Mouse (Mus musculus) heart, adult 8-10 months (tissue): ENCODE results near the gene Ppp1r1a. TPM values are rescaled to one million over a fixed set of nuclear protein-coding genes. Genes with fewer than 3 reads are reported as not detected.

ENCODE experiments used
- DNase-seq: peaks from one replicate; pipeline ENCODE4 v3.0.0; 2022; ENCODE audit warnings: low spot score
- total RNA-seq, 4 experiments: library from RNA; stranded (reverse); gene quantifications; 2 replicates each; pipeline ENCODE4 v1.2.4; 2022

The Ppp1r1a gene
- 10 to 100 TPM in 2 of 4 experiments, 1 to 10 TPM in 2; 8.7 to 15.2 (median 12.4) TPM for total RNA-seq

DNA sequence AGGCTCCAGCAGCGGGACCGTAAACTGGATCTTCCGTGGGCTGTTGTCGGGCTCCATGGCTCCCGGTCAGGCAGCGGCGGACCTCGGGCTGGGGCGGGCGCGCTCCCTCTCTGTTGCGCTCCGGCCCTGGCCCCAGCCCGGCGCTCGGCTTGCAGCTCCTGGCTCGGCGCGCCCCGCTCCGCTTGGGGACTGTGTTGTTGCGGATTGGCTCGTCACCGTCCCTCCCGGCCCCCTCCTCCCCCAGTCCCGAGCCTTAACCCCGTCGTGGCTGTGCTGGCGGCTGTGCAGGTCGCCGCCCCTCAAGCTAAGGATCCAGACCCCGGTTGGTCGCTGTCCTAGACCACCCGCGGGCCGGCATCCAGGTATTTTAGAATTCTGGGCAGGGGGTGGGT is at the start of gene Ppp1r1a:
TSS of gene Ppp1r1a (minus strand) at position 182 of the 392 bp plus-strand sequence.
- DNase-seq, result no peak

DNA sequence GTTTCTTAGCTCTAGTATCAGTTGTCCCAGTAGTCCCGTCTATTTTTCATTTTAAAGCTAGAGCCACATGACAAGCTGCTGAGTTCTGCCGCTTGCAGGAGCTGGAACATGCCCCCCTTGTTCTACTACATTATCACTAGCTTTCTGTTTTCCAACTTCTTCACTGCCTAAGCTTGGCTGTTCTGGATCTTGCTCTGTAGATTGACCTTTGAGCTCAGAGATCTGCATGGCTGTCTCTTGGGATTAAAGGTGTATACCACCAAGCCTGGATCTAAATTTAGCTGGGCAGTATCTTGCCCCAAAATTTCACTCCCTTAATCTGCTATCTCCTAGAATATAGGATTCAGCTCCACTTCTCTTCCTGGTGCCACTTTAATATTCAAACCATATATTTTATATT is 48.1 kb upstream of the Ppp1r1a start:
- DNase-seq, result no peak

DNA sequence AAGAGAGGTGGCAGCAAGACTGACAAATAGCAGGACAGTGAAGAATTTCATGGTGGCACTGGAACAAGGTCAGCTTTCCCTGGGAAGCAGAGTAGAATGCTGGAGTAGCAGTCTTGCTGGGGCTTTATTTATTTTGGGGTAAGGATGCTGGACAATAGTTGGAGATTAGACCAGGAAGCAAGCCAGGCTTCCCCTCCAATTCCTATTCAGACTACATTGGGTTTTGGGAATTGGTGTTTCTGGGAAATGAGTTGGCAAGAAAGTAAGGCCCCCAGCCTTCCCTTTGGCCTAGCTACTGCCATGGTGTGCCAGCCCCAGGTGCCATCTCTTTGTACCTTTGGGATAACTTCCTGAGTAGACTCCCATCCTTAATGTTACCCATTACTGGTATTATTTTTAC is 27.2 kb upstream of the Ppp1r1a start, which contains the start of gene Glycam1:
TSS of gene Glycam1 (minus strand) at position 101 of the 400 bp plus-strand sequence.
- no peak for DNase-seq

DNA sequence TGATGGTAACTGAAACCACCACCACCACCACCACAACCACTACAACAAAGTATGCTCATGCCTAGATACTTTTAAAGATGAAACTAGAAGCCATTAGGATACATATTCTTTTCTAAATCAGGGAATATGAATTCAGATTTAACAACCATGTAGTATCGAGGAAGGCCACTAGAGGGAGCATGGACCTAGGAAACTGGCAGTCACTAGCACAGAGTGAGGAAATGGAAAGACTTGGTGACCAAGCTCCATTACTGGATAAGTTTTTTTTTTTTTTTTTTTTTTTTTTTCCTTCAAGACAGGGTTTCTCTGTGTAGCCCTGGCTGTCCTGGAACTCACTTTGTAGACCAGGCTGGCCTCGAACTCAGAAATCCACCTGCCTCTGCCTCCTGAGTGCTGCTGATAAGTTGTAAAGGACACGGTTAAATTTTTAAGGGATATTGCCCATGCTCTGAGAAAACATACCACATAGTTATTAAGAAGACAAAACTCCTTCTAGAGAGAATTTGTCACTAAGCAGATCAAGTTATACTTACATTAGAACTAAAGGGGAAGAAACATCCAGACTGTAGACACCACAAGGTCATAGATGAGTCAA is 14.4 kb upstream of the Ppp1r1a start:
- peak; percentile 32 for DNase-seq

DNA sequence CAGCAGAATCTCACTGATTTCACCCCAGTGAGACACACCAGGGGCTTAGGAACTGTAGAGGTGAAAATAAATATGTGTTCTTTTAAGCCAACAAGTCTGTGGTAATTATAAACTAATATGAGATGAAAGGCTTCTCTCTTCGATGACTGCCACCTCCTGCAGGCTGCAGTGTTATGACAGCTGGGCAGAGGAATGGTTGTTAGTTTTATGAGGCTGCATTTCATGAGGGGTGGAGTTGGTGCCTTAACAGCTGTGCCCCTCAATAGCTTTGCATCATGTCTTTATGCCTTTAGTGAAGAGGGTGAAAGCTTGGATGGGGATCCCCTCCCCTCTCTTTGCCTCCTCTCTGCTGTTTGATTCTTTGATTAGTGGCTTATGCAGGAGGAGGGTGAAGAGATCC is 13.2 kb upstream of the Ppp1r1a start:
- DNase-seq, result no peak

DNA sequence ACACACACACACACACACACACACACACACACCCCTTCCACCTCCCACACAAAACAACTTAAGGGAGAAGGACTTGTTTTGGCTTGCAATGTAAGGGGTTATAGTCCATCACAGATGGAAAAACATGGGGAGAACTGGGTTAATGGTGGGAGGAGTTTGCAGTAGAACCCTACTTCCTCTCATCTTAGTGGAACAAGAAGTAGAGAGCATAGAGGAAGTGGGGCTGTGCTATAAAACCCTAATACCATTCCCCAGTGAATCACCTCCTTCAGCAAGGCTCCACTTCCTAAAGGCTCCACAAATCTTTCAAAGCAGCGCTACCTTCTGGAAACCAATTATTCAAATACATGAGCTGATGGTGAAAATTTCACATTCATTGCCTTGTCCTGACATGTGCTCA is 11.7 kb upstream of the Ppp1r1a start:
- DNase-seq, result no peak

DNA sequence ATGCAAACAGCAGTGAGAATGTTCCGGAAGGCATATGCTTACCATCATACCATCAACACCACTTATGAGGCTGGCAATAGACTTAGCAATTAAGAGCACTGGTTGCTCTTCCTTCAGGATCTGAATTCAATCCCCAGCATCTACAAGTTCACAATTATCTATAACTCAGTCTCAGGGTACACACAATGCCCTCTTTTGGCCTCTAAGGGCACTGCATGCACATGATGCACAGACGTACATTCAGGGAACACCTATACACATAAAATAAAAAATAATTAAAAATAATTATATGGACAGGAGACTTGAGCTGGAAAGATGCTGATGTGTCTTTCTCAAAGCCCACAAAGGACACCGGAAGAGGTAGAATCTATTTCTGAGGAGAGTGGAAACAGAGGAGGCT is 10.2 kb upstream of the Ppp1r1a start:
- DNase-seq, result no peak

DNA sequence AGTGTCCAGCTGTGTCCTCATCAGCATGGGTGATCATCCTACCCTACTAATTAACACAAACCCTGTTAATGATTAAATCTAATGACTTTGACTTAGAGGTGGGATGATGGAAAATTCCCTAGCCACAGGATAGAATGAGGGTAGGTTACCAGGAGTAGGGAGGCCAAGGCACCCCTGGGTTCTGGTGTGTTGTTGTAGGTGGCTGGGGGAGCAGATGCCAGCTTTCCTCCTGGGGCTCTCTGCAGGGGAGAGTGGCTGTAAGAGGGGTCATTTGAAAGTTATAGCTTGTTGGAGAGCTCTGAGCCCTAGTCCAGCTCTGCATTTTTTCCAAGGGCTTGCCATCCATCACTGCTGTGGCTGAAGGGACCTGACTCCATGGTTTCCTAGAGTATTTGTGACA is 4.7 kb upstream of the Ppp1r1a start:
- DNase-seq, result no peak

DNA sequence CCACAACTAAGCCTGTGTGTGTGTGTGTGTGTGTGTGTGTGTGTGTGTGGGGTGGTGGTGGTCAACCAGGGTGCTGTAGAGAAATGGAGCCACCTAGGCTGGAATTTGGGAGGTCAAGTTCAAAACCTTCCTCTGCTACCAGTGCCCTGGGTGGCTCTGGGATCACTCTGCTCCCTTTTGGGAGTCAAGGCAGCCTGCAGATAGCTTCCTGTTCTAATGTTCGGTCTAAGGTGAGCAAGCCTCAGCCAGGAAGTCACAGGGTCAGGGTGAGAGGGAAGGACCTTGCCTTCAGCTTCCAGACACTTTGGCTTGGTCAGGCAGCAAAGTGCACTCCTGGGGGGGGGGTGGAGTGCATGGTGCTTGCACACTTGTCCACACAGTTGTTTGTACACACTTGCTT is 2.8 kb upstream of the Ppp1r1a start:
- DNase-seq, result no peak

DNA sequence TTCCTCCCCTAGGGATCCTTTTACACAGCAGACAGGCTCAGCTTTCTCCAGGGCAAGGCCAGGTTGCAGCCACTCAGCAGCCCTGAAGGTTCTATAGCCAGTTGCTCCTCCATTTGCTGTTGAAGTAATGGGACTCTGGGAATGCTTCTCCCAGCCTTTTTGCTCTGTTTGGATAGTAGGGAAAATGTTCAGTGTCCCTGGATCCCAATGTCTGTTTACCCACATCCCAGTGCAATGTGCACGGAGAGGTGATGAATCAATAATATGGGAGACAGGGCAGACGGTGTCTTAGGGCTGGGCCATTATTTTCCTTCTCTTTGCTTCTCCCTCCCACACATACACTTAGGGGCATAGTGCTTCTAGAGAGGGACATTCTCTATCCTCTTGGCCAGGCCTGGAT is 1.5 kb upstream of the Ppp1r1a start:
- DNase-seq, result no peak

DNA sequence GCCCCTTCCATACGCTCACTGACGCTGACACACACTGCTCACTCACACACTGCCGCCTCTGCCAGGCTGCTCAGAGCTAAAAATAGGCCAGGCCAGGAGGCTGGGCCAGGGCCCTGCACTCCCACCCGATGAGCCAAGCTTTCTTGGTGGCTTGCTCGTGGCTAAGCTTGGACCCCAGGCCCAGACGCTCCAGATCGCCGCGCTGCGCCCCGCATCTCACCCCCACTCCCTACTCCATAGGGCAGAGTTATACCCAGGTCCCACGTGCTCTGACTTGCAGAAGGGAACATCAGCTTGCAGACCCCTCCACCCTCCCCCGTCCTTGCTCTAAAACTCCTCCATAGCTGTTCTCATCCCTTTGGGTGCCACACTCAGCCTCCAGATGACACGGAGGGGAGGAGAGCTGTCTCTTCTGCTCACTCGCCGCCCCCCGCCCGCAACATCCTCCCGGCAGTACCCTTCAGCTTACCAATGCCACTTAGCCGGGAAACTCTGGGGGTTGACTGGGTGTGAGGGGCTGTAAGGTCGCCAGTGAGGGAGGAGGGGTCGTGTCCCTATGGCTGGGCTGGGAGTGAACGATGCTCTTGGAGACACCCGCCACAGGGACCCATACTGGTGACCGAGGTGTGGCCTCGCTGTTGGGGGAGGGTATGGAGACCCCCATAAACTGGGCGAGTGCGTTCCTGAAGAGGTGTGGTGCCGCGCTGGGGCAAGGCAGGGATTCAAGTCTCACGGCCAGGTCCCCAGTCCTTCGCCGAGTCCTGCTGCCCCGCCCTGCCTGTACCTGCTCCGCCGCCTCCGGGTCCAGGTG is 587 bp downstream of the Ppp1r1a start:
- DNase-seq, result no peak

DNA sequence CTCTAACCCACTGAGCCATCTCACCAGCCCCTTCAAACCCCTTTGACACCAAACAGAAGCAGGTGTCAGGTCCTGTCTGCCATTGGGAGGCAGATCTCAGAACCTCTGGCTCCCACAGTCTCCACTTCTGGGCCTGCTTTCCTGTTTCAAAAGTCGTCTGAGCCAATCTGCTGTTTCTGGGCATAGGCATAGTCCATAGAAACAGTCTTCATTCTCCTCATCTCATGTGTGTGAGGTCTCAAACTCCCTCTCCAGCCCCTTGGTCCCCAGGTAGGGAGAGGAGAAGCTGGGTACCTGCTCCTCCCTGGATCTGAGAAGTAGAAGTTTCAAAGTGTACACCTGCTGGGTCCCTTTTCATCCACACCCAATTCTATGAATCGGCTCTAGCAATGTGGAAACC is 1.3 kb downstream of the Ppp1r1a start:
- no peak for DNase-seq

DNA sequence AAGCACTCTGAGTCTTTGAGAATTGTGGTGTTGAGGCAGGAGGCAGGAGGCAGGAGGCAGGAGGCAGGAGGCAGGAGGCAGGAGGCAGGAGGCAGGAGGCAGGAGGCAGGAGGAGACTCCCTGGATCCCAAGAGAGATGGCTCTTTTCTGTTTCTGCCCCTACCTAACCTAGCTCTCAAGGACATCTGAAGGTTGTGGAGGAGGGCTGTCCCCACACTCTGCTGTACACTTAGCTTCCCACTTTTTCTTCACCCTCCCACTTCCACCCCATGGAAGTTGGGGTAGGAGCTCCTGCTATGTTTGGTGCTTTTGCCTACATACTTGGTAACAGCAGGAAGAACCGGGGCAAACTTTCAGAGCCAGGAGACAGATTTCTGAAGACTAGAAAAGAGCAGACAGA is 2.0 kb downstream of the Ppp1r1a start:
- DNase-seq, result no peak

DNA sequence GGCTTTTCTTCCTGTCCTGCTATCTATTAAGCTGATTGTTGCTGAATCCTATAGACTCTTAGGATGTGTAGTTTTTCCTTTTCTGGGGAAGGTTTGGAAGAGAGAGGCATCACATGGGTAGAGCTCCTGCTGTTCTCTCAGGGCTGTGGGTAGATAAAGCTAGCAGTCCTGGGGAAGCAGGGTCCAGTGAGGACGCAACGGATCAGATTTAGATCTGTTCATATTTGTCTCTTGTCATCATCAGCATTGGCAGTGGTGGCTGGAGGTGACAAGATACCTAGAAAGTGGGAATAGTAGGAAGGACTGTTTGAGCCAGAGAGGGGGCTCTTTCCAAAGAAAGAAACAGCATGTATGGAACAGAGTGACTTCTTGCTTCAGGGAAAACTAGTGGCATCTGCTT is 2.8 kb downstream of the Ppp1r1a start:
- no peak for DNase-seq

DNA sequence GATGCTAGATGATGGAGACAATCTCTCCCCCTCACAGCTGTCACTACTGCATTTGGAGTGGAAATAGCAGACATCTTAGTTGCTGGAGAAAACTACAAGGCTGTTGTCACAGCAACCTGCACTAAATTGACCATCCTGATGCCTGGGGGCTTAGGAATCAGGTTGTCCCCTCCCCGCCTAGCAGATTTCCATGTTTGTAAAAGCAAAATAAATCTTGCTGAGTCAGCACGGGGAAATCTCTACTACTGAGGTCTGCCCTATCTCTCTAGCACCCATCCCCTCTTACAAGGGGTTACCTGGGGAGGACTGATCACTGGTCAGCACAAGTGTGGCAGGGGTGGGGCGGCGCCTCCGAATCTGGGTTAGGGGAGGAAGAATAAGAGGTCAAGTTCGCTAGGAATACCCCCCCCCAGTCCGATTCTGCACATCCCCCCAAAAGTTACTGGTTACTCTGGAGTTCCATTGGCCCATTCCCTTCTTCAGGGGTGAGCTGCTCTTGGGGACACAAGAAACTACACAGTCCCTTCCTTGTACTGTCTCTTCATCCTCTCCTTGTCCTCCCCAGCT is 3.7 kb downstream of the Ppp1r1a start:
- DNase-seq, result no peak

DNA sequence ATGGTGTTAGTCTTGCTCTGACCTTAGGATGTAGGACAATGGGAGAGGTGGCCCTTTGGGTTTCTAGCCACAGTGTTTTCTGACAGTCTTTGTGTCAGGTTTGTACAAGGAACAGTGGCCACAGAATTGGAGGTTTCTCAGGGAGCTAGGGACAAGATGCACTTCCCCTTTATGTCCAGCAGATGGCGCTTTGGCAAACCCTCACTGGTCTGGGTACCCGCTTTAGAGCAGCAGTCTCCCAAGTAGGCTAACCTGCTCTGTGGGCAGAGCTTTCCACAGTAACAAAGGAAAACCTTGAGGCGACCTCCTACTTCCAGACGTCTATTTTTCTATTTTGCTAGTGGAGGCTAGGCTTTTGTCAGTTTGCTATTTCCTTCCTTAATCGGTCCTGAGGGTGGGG is 7.4 kb downstream of the Ppp1r1a start:
- DNase-seq, result peak; percentile 26

DNA sequence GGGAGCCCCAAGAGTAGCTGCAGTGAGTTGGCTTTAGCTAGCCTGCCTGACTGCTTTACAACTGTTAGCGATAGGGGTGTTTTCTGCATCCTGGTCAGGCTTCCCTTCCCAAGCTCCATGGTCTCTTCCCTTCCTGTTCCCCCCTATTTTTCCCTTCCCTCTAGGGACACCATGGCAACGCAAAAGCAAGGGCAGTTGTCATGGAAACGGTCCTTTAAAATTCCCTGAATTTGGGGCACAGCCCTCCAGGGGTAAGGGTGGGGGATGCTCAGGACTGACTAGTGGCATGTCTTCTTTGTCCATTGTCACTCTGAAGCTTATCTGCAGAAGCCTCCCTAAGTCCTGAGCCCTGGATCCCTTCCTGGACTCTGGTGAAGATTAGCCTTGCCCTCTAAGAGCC is 14.6 kb downstream of the Ppp1r1a start:
- DNase-seq, result no peak

DNA sequence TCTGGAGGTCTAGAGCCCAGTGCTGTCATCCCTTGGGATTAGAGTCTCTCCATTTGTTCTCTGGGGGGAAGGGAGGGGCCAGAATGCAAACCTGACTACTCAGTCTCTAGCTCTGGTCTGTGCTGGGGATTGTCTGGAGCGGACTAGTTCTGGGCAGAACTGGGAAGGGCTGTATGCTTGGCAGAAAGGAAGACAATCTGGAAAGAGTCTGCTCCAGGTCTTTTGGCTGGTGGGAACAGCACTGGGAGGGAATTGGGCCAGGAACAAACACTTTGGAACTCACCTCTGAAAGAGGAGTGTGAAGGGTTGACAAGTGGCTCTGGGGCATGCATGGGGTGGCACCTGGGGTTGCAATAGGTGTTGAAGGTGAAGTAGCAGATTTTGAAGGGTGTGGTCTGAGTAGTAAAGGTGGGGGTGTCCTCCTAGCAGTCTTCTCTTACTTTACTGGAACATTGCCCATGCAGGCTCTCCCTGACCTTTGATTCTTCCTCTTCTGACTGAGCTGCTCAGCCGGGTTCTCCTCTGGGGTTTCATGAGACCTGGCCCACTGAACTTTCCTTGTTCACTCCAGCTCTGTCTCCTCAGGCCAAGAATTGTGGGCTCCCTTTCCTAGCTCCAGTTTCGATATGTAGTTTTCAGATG is 15.2 kb downstream of the Ppp1r1a start:
- no peak for DNase-seq

DNA sequence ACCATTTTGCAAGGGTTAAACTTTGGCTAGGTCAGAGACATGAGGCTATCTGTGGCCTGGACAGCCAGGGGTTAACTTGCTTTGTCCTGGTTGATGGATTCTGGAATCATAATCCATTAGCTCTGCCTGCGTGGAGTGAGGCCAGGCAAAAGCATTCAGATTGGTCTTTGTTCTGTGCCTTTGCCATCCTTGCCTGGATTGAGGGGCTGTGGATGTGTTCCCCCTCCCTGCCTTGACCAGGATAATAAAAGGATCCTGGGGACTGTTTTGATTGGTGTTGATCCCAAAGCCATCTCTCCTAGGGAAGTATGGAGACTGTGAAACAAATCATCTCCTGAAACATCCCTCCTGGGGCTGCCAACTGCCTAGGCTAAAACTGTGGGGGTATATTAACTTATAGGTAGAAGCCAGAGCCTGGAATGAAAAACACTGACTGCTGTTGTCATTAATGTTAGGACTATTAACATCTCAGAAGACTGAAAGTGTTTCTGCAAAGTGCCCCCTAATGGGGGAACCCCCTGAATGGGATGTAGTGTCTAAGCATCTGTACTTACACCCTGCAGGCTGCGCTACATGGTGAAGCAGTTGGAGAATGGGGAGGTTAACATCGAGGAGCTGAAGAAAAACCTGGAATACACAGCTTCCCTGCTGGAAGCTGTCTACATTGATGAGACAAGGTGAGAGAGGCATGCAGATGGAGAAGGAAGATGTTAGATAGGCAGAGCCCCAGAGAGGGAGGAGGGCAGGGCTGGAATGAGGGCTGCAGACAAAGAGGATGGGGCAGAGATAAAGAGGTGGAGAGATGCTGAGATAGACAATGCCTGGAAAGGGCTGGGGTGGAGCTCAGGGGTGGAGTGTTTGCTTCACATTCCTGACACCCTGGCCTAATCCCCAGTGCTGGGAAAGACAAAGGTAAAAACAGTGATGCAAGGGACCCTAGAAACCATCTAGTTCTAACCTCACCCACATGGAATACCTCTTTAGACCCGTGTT is 18.1 kb downstream of the Ppp1r1a start:
- DNase-seq, result no peak

DNA sequence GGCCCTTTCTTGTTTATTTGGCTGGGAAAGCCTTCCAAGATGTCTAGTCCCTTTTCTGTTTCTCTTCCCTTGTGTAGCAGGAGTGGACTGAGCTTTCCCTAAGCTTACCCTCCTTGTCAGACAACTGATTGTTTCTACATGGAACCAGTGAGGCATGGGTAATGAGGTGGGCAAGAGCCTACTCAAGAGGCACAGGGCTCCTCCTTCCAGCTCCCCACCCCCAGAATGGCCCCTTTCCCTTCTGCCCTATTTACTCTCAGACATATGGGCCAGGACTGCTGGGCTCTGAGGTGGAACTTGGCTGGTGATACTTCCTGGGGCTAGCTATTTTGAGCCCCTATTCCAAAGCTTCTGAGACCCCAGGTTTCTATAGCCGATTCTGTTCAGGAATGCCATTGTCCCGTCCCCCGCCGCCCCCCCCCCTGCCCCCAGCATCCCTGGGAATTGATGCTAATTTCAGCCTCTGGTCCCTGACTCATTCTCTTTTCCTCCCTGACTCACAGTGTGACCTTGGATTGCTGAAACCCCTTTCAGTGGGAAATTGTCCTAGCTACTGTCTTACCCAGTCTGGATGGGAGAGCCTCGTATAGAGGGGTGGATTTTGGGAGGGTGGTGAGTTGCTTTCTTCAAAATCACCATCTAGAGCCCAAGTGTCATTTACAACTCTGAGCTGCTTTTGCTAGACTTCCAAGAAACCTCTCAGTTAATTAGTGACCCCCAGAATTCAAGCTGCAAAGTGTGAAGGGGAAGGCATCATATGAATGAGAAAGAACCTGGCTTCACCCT is 19.0 kb downstream of the Ppp1r1a start:
- DNase-seq, result no peak

DNA sequence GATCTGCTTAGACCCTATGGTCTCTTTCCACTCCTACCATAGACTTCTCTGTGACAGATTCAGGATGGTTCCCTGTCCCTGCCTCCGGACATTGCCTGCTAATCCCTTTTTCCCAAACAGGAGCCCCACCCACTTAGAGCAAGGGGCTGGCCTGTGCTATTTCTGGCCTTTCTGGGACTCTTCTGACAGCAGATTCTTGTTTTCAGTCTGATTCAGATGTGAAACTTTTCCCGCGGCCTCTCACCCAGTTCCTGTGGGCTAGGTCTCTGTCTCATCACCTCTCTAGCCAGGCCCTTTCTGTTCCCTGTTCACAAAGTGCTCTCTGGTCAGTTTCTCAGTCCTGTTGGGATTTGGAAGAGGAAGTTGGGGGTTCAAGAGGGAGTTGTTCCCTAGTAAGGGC is 22.9 kb downstream of the Ppp1r1a start:
- peak; percentile 26 for DNase-seq
